Mouse (Mus musculus) thymus, postnatal 14 days (tissue): Measurements from ENCODE around the gene Lmf1.

ENCODE experiments used
- DNase-seq: peaks from one replicate; pipeline ENCODE4 v3.0.0; 2021

Lmf1 gene

GRCm38 (mm10) chr17:25608137-25608785 is 29.4 kb downstream of the Lmf1 start:
- DNase-seq, result peak; percentile 79

GRCm38 (mm10) chr17:25608821-25609505 is 30.1 kb downstream of the Lmf1 start:
- DNase-seq, result peak; percentile 46

GRCm38 (mm10) chr17:25609506-25609828 is 30.6 kb downstream of the Lmf1 start:
- DNase-seq, result no peak

GRCm38 (mm10) chr17:25610151-25610550 is 31.3 kb downstream of the Lmf1 start:
- DNase-seq, result peak; percentile 53

- DNase-seq, result no peak
Observed at GRCm38 (mm10) chr17:25612537-25612936, 33.7 kb downstream of the Lmf1 start.

GRCm38 (mm10) chr17:25613323-25613722 is 34.4 kb downstream of the Lmf1 start:
- no peak for DNase-seq

- DNase-seq, result no peak
Observed at GRCm38 (mm10) chr17:25614723-25615510, 36.0 kb downstream of the Lmf1 start.

GRCm38 (mm10) chr17:25618508-25619056 is 39.7 kb downstream of the Lmf1 start:
- DNase-seq, result no peak

- DNase-seq, result no peak
Observed at GRCm38 (mm10) chr17:25623441-25623840, 44.6 kb downstream of the Lmf1 start.

- DNase-seq, result no peak
Observed at GRCm38 (mm10) chr17:25623935-25624334, 45.0 kb downstream of the Lmf1 start.

GRCm38 (mm10) chr17:25624446-25625119 is 45.7 kb downstream of the Lmf1 start:
- DNase-seq, result no peak

GRCm38 (mm10) chr17:25625282-25625681 is 46.4 kb downstream of the Lmf1 start:
- no peak for DNase-seq

GRCm38 (mm10) chr17:25626196-25627043 is 47.5 kb downstream of the Lmf1 start:
- no peak for DNase-seq

- DNase-seq, result no peak
Observed at GRCm38 (mm10) chr17:25630313-25630712, 51.4 kb downstream of the Lmf1 start.

GRCm38 (mm10) chr17:25634070-25634469 is 55.2 kb downstream of the Lmf1 start:
- no peak for DNase-seq

GRCm38 (mm10) chr17:25635387-25635786 is 56.5 kb downstream of the Lmf1 start:
- no peak for DNase-seq

- no peak for DNase-seq
Observed at GRCm38 (mm10) chr17:25635806-25636205, 56.9 kb downstream of the Lmf1 start.

GRCm38 (mm10) chr17:25637986-25638385 is 59.1 kb downstream of the Lmf1 start:
- DNase-seq, result no peak

GRCm38 (mm10) chr17:25638442-25638841 is 59.6 kb downstream of the Lmf1 start:
- no peak for DNase-seq

GRCm38 (mm10) chr17:25640956-25641355 is 62.1 kb downstream of the Lmf1 start:
- DNase-seq, result no peak

GRCm38 (mm10) chr17:25642032-25642431 is 63.1 kb downstream of the Lmf1 start:
- no peak for DNase-seq
